Mouse (Mus musculus): ENCODE data around the gene Mdga1. TPM values are rescaled to one million over a fixed set of nuclear protein-coding genes. Genes with fewer than 3 reads are reported as not detected.

Gene Mdga1
- polyA plus RNA-seq, 1 experiment = 2.5 TPM

Other genes with a start within 250 kb of the Mdga1 start
- gene Zfand3, start 34.6 kb upstream of the Mdga1 start, polyA plus RNA-seq (2012; fragmentation: generic; extraction: Trizol) = 138 TPM